Mouse (Mus musculus): ENCODE results near the gene BC028528. TPM values are rescaled to one million over a fixed set of nuclear protein-coding genes. Genes with fewer than 3 reads are reported as not detected.

Gene BC028528
- polyA plus RNA-seq, 1 experiment: 18.9 TPM

GRCm38 (mm10) chr3:95892066-95893052 is 554 bp upstream of the BC028528 start:
- H3K4me3 ChIP-seq (replicated peaks; ENCODE audit: control insufficient read depth, low read depth, low read length): peak overlapping the region; percentile 0
- 23% methylated on average over 11 of the region's 11 CpGs for WGBS
- peak overlapping the region; percentile 25 for H3K27ac ChIP-seq (ENCODE audit: control insufficient read depth, insufficient read depth, low read depth, low read length, poor library complexity)

GRCm38 (mm10) chr3:95889664-95890063 is 2.1 kb downstream of the BC028528 start:
- 79% methylated on average over 3 of the region's 3 CpGs for WGBS
- TF ChIP-seq POLR2A (IDR thresholded peaks at IDR 0.05; ENCODE audit: borderline replicate concordance, control insufficient read depth, low read depth, low read length): no peak
- no peak for TF ChIP-seq CTCF (IDR thresholded peaks at IDR 0.05; ENCODE audit: control insufficient read depth, insufficient read depth, low read length)
- Histone ChIP-seq H3K27ac (ENCODE audit: control insufficient read depth, insufficient read depth, low read depth, low read length, poor library complexity) (no peak overlapping the region), H3K4me3 (replicated peaks; ENCODE audit: control insufficient read depth, low read depth, low read length) (no peak overlapping the region), H3K4me1 (ENCODE audit: control insufficient read depth, insufficient read depth, low read length) (peaks cover 3% of the 10 kb centered on the region; the same call in 1 of the 2 replicates)

More at GRCm38 (mm10) chr3:95892066-95893052, 554 bp upstream of the BC028528 start:
- TF ChIP-seq POLR2A (IDR thresholded peaks at IDR 0.05; ENCODE audit: borderline replicate concordance, control insufficient read depth, low read depth, low read length): no peak
- TF ChIP-seq CTCF (IDR thresholded peaks at IDR 0.05; ENCODE audit: control insufficient read depth, insufficient read depth, low read length): no peak
- H3K4me1 ChIP-seq (ENCODE audit: control insufficient read depth, insufficient read depth, low read length): peaks cover 6% of the 10 kb centered on the region

GRCm38 (mm10) chr3:95887596-95887995 is 4.2 kb downstream of the BC028528 start:
- no peak overlapping the region for H3K27ac ChIP-seq (ENCODE audit: control insufficient read depth, insufficient read depth, low read depth, low read length, poor library complexity)

DNA sequence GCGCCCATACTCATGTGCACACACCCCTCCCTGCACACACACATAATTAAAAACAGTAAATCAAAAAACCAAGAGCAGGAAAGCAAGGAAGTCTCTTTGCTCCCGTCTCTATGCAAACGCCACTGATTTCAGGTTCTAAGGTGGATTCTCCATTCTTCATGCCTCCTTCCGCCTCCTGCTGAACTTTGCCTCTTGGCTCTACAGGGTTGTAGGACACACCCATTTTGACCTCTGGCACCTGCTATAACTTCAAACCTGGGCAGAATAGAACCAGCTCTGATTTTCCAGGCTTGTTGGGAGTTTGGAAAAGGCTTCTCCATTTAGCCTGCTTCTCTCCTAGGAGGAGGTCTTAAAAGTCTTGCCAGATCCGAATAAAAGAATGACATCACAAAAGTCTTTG is 7.4 kb downstream of the BC028528 start:
- Histone ChIP-seq H3K4me1 (ENCODE audit: control insufficient read depth, insufficient read depth, low read length) (no peaks in the 10 kb centered on the region), H3K27ac (ENCODE audit: control insufficient read depth, insufficient read depth, low read depth, low read length, poor library complexity) (no peak overlapping the region), H3K4me3 (replicated peaks; ENCODE audit: control insufficient read depth, low read depth, low read length) (no peak overlapping the region)
- 90% methylated on average over 5 of the region's 5 CpGs for WGBS
- TF ChIP-seq POLR2A (IDR thresholded peaks at IDR 0.05; ENCODE audit: borderline replicate concordance, control insufficient read depth, low read depth, low read length) (no peak), CTCF (IDR thresholded peaks at IDR 0.05; ENCODE audit: control insufficient read depth, insufficient read depth, low read length) (no peak)

More at GRCm38 (mm10) chr3:95887596-95887995, 4.2 kb downstream of the BC028528 start:
- H3K4me1 ChIP-seq (ENCODE audit: control insufficient read depth, insufficient read depth, low read length): peaks cover 3% of the 10 kb centered on the region; the same call in 1 of the 2 replicates
- 77% methylated on average over 4 of the region's 4 CpGs for WGBS
- no peak overlapping the region for H3K4me3 ChIP-seq (replicated peaks; ENCODE audit: control insufficient read depth, low read depth, low read length)
- TF ChIP-seq POLR2A (IDR thresholded peaks at IDR 0.05; ENCODE audit: borderline replicate concordance, control insufficient read depth, low read depth, low read length): no peak
- no peak for TF ChIP-seq CTCF (IDR thresholded peaks at IDR 0.05; ENCODE audit: control insufficient read depth, insufficient read depth, low read length)

- peak overlapping the region; percentile 61 for H3K4me3 ChIP-seq (replicated peaks; ENCODE audit: control insufficient read depth, low read depth, low read length)
- no peaks in the 10 kb centered on the region for H3K4me1 ChIP-seq (ENCODE audit: control insufficient read depth, insufficient read depth, low read length)
- TF ChIP-seq CTCF (IDR thresholded peaks at IDR 0.05; ENCODE audit: control insufficient read depth, insufficient read depth, low read length) (peak; percentile 39; the same call in 1 of the 2 replicates), POLR2A (IDR thresholded peaks at IDR 0.05; ENCODE audit: borderline replicate concordance, control insufficient read depth, low read depth, low read length) (no peak)
- no peak overlapping the region; the same call in 1 of the 2 replicates for H3K27ac ChIP-seq (ENCODE audit: control insufficient read depth, insufficient read depth, low read depth, low read length, poor library complexity)
- 2% methylated on average over 24 of the region's 24 CpGs for WGBS
These were observed 8.9 kb downstream of the BC028528 start for GRCm38 (mm10) chr3:95882816-95883425.

DNA sequence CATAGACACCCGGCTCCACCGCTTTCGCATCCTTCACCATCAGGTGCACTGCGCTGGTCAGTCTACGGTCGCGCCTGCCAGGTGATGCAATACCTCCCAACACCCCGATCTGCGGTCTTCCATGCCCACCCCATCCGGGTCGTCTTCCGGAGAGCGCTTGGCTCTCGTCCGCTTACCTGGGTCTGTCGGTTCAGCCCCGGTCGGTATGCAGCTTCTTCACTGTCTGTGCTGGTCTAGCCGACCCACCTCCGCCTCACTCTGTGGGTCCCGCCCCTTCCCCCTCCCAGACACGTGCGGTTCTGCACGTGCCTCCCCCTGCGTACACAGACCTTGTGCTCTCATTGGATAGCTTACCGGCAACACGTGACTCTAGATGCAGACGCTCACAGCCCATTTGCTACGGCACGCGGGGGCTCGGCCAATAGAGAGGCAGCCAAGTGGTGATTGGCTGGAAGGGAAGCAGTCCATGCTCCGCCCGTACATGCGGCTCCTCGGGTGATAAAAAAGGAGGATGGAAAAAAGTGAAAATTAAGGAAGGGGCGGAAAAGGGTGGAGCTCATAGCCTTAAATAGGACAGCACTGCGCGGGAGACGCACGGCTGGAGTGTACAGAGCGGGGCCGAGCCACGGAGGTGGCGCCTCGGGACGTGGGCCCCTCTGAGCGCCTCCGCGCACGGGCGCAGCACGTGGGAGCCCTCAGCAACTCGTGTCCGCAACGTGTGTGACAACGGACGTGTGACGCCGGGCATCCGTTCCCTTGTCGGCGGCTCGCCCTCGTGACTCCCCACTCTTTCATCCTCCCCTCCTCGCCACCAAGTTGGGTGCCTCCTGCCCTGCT is 9.6 kb downstream of the BC028528 start, which contains the start of gene Ciart:
Gene Ciart, minus strand, starts transcription at position 273 of the 837 bp plus-strand sequence.
- Histone ChIP-seq H3K4me3 (replicated peaks; ENCODE audit: control insufficient read depth, low read depth, low read length) (peak within 1 kb of the TSS; percentile 61), H3K4me1 (ENCODE audit: control insufficient read depth, insufficient read depth, low read length) (no peaks in the 10 kb centered on the region), H3K27ac (ENCODE audit: control insufficient read depth, insufficient read depth, low read depth, low read length, poor library complexity) (no peak within 1 kb of the TSS; the same call in 1 of the 2 replicates)
- TF ChIP-seq CTCF (IDR thresholded peaks at IDR 0.05; ENCODE audit: control insufficient read depth, insufficient read depth, low read length) (no peak), POLR2A (IDR thresholded peaks at IDR 0.05; ENCODE audit: borderline replicate concordance, control insufficient read depth, low read depth, low read length) (peak; percentile 39; the same call in 1 of the 2 replicates)
- WGBS: under 1% methylated on average over 61 of the region's 66 CpGs

- H3K4me3 ChIP-seq (replicated peaks; ENCODE audit: control insufficient read depth, low read depth, low read length): no peak overlapping the region
- WGBS: 82% methylated on average over 4 of the region's 4 CpGs
These were observed 12.7 kb downstream of the BC028528 start for GRCm38 (mm10) chr3:95879063-95879462.

More at GRCm38 (mm10) chr3:95879063-95879462, 12.7 kb downstream of the BC028528 start:
- TF ChIP-seq POLR2A (IDR thresholded peaks at IDR 0.05; ENCODE audit: borderline replicate concordance, control insufficient read depth, low read depth, low read length) (no peak), CTCF (IDR thresholded peaks at IDR 0.05; ENCODE audit: control insufficient read depth, insufficient read depth, low read length) (no peak)
- Histone ChIP-seq H3K27ac (ENCODE audit: control insufficient read depth, insufficient read depth, low read depth, low read length, poor library complexity) (no peak overlapping the region), H3K4me1 (ENCODE audit: control insufficient read depth, insufficient read depth, low read length) (no peaks in the 10 kb centered on the region)

Measured in bone marrow, adult 2 months (tissue).